Mouse (Mus musculus): ENCODE data around the gene Il33.

Gene Il33

GRCm38 (mm10) chr19:29986464-29987091, 61.7 kb downstream of the Il33 start:
- no peak for DNase-seq (ENCODE audit: low read depth, low spot score)

GRCm38 (mm10) chr19:30000406-30001365, 75.8 kb downstream of the Il33 start:
- DNase-seq (ENCODE audit: low read depth, low spot score) = no peak

- DNase-seq (ENCODE audit: low read depth, low spot score) = no peak
These were observed 76.6 kb downstream of the Il33 start for GRCm38 (mm10) chr19:30001550-30001949.

GRCm38 (mm10) chr19:30003621-30004020, 78.7 kb downstream of the Il33 start, which contains the start of gene Trpd52l3:
Gene Trpd52l3, plus strand, starts transcription at chr19:30003790.
- no peak for DNase-seq (ENCODE audit: low read depth, low spot score)

GRCm38 (mm10) chr19:30006371-30006770, 81.5 kb downstream of the Il33 start:
- DNase-seq (ENCODE audit: low read depth, low spot score) = no peak

All from brain, embryonic 18.5 days (tissue).